Mouse (Mus musculus): ENCODE results near the gene Gpr61.

DNA sequence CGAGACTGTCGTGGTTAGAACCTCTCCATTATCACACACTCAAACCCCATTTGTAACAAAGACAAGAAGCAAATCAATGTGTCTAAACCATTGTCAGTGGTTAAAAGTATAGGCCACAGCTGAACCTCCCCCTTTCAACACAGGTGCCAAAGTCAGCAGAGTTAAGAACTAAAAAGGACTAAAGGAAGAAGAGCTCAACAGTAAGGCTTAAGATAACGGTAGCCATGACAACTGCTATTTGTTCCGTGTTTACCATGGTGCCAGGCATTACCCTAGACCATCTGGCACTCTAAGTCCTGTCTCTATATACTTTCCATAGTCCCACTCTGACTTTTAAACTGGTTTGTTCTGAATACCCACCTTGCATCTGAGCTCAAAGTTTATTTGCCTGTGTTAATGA is 42.0 kb downstream of the Gpr61 start:
- no peak for TF ChIP-seq CTCF (conservative IDR thresholded peaks at IDR 0.05; ENCODE audit: insufficient read depth, insufficient read length, low read depth, low read length)
- TF ChIP-seq POLR2A (IDR thresholded peaks at IDR 0.05; ENCODE audit: low read depth, low read length) = no peak

Measured in kidney, adult 2 months (tissue).